In the genomic region with DNA sequence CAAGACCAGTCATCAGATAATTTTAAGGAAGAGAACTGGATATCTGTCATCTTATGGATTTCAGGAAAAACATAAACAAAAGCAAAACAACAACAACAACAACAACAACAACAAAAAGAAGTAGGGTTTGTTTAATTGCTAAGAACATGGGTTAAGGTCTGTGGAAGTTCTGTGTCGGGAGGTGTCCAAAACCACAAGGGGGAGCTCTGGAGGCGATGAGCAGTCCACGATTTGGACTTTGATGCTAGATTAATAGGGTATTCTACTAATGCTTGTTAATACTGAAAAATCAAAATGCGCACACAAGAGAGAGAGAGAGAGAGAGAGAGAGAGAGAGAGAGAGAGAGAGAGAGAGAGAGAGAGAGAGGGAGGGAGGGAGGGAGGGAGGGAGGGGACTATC, we compare ENCODE assay signal across 10 mouse cellular contexts.
DNase-seq lines count a peak whose midpoint lies in the region; ATAC-seq lines count a peak whose summit lies in the region.
"Had no signal": no experiment of that assay in that cellular context is flagged by ENCODE, and none has a peak within 500 bp of the region (broad histone marks: within the 10 kb centered on the region; RNA-seq: fewer than 3 reads in every experiment).

No protein-coding gene starts in this region.

- no peak overlapping the region for H3K4me3 ChIP-seq in midbrain, embryonic 10.5 days
- H3K4me3 ChIP-seq in midbrain, embryonic 11.5 days (ENCODE audit: low read depth, low read length) = no peak overlapping the region
- H3K4me3 ChIP-seq: heart, embryonic 13.5 days had no signal

- no peaks in the 10 kb centered on the region for H3K36me3 ChIP-seq in midbrain, embryonic 10.5 days
- no peaks in the 10 kb centered on the region for H3K36me3 ChIP-seq in midbrain, embryonic 11.5 days (ENCODE audit: control insufficient read depth, insufficient read depth, low read length)
- H3K36me3 ChIP-seq: G1E; heart, embryonic 13.5 days had no signal

- H3K9ac ChIP-seq in midbrain, embryonic 11.5 days (ENCODE audit: low read length) = no peak overlapping the region
- H3K9ac ChIP-seq: heart, embryonic 13.5 days had no signal

- no peak for ATAC-seq in midbrain, embryonic 11.5 days (ENCODE audit: low FRiP score)

- H3K27ac ChIP-seq in midbrain, embryonic 10.5 days (replicated peaks) = no peak overlapping the region
- no peak overlapping the region for H3K27ac ChIP-seq in midbrain, embryonic 11.5 days (ENCODE audit: low read depth, low read length)
- H3K27ac ChIP-seq: heart, embryonic 13.5 days had no signal

- H3K27me3 ChIP-seq in midbrain, embryonic 10.5 days (ENCODE audit: low read depth, poor library complexity, severe bottlenecking) = no peaks in the 10 kb centered on the region
- no peaks in the 10 kb centered on the region for H3K27me3 ChIP-seq in midbrain, embryonic 11.5 days (ENCODE audit: control insufficient read depth, insufficient read depth, low read length)
- H3K27me3 ChIP-seq: heart, embryonic 13.5 days had no signal

- WGBS in midbrain, embryonic 10.5 days = 18% methylated on average over 3 of the region's 4 CpGs
- WGBS in midbrain, embryonic 11.5 days = 17% methylated on average over 3 of the region's 4 CpGs

- no peaks in the 10 kb centered on the region for H3K4me1 ChIP-seq in midbrain, embryonic 10.5 days
- H3K4me1 ChIP-seq in midbrain, embryonic 11.5 days (ENCODE audit: control insufficient read depth, insufficient read depth, low read length) = no peaks in the 10 kb centered on the region
- H3K4me1 ChIP-seq: heart, embryonic 13.5 days had no signal

- H3K9me3 ChIP-seq in midbrain, embryonic 10.5 days (replicated peaks) = no peaks in the 10 kb centered on the region
- H3K9me3 ChIP-seq in midbrain, embryonic 11.5 days (ENCODE audit: control insufficient read depth, low read length) = no peaks in the 10 kb centered on the region
- H3K9me3 ChIP-seq: G1E; heart, embryonic 13.5 days had no signal

- no peak overlapping the region for H3K4me2 ChIP-seq in midbrain, embryonic 11.5 days
- H3K4me2 ChIP-seq: heart, embryonic 13.5 days had no signal

- DNase-seq in frontal cortex, postnatal 36 days (ENCODE audit: low spot score in 2 of 2) = peak; percentile 5 to 12
- no peak for DNase-seq in frontal cortex, postnatal 14 days (ENCODE audit: low spot score in 2 of 2)
- DNase-seq in midbrain, embryonic 10.5 days (ENCODE audit: low spot score) = peak; percentile 17
- no peak for DNase-seq in midbrain, embryonic 11.5 days (ENCODE audit: low spot score, missing footprints)
- peak; percentile 34 for DNase-seq in cerebellum, adult 8-10 months
- DNase-seq in layer of hippocampus, postnatal 25 days (ENCODE audit: extremely low spot score in 1 of 2, low spot score in 1 of 2) = peak; percentile 6 to 55
- no peak for DNase-seq in natural killer cell, adult 2 months (ENCODE audit: low spot score in 2 of 2)
- no peak for DNase-seq in urinary bladder, postnatal 25 days (ENCODE audit: low spot score)

Comparison
In these comparisons a context has a peak if more than half of its experiments do, and no peak if none do; other contexts are left out.
1. DNase-seq: peak in frontal cortex, postnatal 36 days (2 of 2), midbrain, embryonic 10.5 days (single experiment), cerebellum, adult 8-10 months (single experiment) and layer of hippocampus, postnatal 25 days (2 of 2); none in frontal cortex, postnatal 14 days (0 of 2), midbrain, embryonic 11.5 days (single experiment), natural killer cell, adult 2 months (0 of 2) and urinary bladder, postnatal 25 days (single experiment).